Mouse (Mus musculus) testis, adult 10 weeks (tissue): ENCODE measurements around the gene Vmn2r76. TPM values are rescaled to one million over a fixed set of nuclear protein-coding genes. Genes with fewer than 3 reads are reported as not detected.

Experiments used
- polyA plus RNA-seq: library from polyadenylated mRNA; stranded (reverse); fragments of 350-450 nt; fragmentation: Illumina TruSeq; extraction: RNeasy Lipid Tissue Mini Kit (QIAGEN cat#74804); gene quantifications from one replicate; pipeline ENCODE4 v1.2.3, GENCODE M21; 2014; ENCODE audit warnings: low read depth, low replicate concordance

The Vmn2r76 gene
- 0.03 TPM for polyA plus RNA-seq

GRCm38 (mm10) chr7:86246208-86246607 is at the start of gene Vmn2r76:
Gene Vmn2r76, minus strand, starts transcription at chr7:86246308.

GRCm38 (mm10) chr7:86277072-86277471 is 31.0 kb upstream of the Vmn2r76 start, which contains the start of gene Olfr310:
Gene Olfr310, minus strand, starts transcription at chr7:86277172.

GRCm38 (mm10) chr7:86171678-86172077 is 74.4 kb downstream of the Vmn2r76 start, which contains the start of gene Vmn2r75:
Gene Vmn2r75, minus strand, starts transcription at chr7:86171778.

Other genes starting within 250 kb of the Vmn2r76 start
- gene Vmn2r75, start 74.5 kb downstream of the Vmn2r76 start, polyA plus RNA-seq, result not detected
- gene Olfr310, start 30.9 kb upstream of the Vmn2r76 start, polyA plus RNA-seq, result 0.20 TPM
- 0.28 TPM for gene Olfr309, start 67.4 kb upstream of the Vmn2r76 start, polyA plus RNA-seq
- gene Olfr308, start 79.3 kb upstream of the Vmn2r76 start, polyA plus RNA-seq, result 0.10 TPM
- 0.31 TPM for gene Olfr307, start 91.3 kb upstream of the Vmn2r76 start, polyA plus RNA-seq
- 0.10 TPM for gene Olfr305, start 120.6 kb upstream of the Vmn2r76 start, polyA plus RNA-seq
- gene Olfr304, start 140.3 kb upstream of the Vmn2r76 start, polyA plus RNA-seq, result not detected
- gene Olfr303, start 151.5 kb upstream of the Vmn2r76 start, polyA plus RNA-seq, result 3.3 TPM
- 0.62 TPM for gene Olfr301, start 157.5 kb upstream of the Vmn2r76 start, polyA plus RNA-seq
- not detected for gene Olfr299, start 213.6 kb upstream of the Vmn2r76 start, polyA plus RNA-seq
- not detected for gene Olfr298, start 246.2 kb upstream of the Vmn2r76 start, polyA plus RNA-seq